Mouse (Mus musculus) kidney, adult 8-10 months (tissue): ENCODE results near the gene Abca16.

ENCODE experiments used
- DNase-seq, 2 experiments: peaks; one replicate each; pipeline ENCODE4 v3.0.0; 2022

Gene Abca16

GRCm38 (mm10) chr7:120409447-120409846 is at the start of gene Abca16:
Abca16 (plus strand) TSS chr7:120409647.
- no peak for DNase-seq

- DNase-seq, result no peak
Observed at GRCm38 (mm10) chr7:120361159-120361558, 48.3 kb upstream of the Abca16 start.

- DNase-seq, result no peak
Observed at GRCm38 (mm10) chr7:120412391-120412790, 2.9 kb downstream of the Abca16 start.

- DNase-seq, result no peak
Observed at GRCm38 (mm10) chr7:120426625-120427024, 17.2 kb downstream of the Abca16 start.

GRCm38 (mm10) chr7:120431464-120431863 is 22.0 kb downstream of the Abca16 start:
- DNase-seq, result no peak

- DNase-seq, result no peak
Observed at GRCm38 (mm10) chr7:120503891-120504662, 94.6 kb downstream of the Abca16 start.

GRCm38 (mm10) chr7:120504663-120504979 is 95.2 kb downstream of the Abca16 start:
- no peak for DNase-seq

- DNase-seq, result peak; percentile 3 to 4
Observed at GRCm38 (mm10) chr7:120534805-120535204, 125.4 kb downstream of the Abca16 start.

- DNase-seq, result no peak
Observed at GRCm38 (mm10) chr7:120552479-120553180, 143.2 kb downstream of the Abca16 start.

- DNase-seq, result no peak
Observed at GRCm38 (mm10) chr7:120553181-120553551, 143.7 kb downstream of the Abca16 start.

- no peak for DNase-seq
Observed at GRCm38 (mm10) chr7:120567366-120567765, 157.9 kb downstream of the Abca16 start.

GRCm38 (mm10) chr7:120576520-120576919 is 167.1 kb downstream of the Abca16 start:
- no peak for DNase-seq
